Mouse (Mus musculus) liver, embryonic 14.5 days (tissue): ENCODE measurements at regions not wholly inside any gene's neighbourhood (a gene's known extent, or its start where the extent isn't known, plus 50 kb on each side); places are given as distances from the start of the nearest gene placed in this dataset.

Source experiments
- CTCF ChIP-seq: IDR thresholded peaks from 2 replicates; pipeline ENCODE4 v1.5.1; 2016; ENCODE audit warnings: antibody characterized with exemption, low read depth, control low read depth
- EP300 ChIP-seq: IDR thresholded peaks from 2 replicates; pipeline ENCODE4 v1.6.1; 2016; ENCODE audit warnings: antibody characterized with exemption, low read depth

GRCm38 (mm10) chr10:56962096-56962807 is 523.9 kb upstream of the Hsf2 start:
- TF ChIP-seq CTCF (no peak), EP300 (no peak)
